Mouse (Mus musculus): ENCODE measurements around the gene Cdip1.

Cdip1 gene

DNA sequence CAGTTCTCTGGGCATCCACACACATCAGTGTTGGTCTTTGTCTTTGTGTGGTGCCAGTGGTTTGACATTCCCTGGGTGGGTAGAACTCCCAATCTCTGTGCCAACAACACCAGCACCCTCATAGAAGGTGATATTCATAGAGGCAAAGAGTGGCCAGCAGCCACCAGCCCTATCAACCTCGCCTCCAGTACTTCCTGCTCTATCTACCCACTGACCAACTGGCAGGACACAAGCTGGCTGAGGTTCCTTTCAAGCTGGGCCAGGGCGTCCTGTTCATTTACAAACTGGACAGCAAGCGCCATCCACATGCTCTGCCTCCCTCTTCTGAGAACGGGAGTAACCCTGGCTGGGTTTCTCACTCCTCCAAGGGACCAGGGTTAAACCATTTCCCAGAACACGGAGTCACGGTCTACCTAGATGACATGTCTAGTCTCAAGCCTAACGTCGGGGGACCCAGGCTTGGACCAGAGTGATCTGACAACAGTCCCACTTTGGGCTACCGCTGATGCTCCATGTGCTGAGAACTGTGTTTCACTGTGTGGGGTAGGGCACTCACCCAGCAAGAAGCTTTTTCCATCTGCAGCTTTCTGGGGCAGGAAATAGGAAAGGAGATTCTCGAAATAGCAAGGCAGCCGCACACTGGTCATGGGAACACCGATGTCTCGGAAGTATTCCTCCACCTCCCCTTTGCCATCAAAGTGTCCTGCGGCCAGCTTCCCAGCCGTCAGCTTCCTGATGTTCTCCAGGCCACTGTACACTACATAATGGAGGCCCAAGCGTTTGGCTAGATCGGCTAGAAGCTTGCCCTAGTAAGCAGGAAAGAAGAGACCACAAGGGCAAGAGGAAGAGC, 76.0 kb downstream of the Cdip1 start:
- no peak for DNase-seq

DNA sequence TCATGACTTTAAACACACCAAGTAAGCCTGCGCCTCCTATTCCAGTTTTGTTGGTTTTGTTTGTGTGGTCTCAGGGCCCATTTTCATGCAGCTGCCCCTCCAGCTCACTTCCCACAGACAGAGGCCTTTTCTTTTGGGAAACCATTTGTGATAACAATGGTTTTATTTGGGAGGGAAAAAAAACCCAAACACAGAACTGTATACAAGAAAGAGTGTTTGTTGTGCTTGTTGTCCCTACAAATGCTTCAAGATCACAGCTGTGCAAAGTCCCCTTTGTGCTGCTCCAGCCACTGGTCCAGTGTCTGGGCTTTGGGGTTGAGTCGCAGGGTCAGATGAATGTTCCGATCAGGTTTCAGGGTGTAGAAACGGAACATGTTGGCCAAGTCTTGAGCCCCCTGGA, 78.9 kb downstream of the Cdip1 start:
- no peak for DNase-seq

- no peak for DNase-seq
Observed at GRCm38 (mm10) chr16:4705541-4705940, 84.6 kb downstream of the Cdip1 start.

GRCm38 (mm10) chr16:4702646-4703045, 87.4 kb downstream of the Cdip1 start:
- no peak for DNase-seq

GRCm38 (mm10) chr16:4701211-4701610, 88.9 kb downstream of the Cdip1 start:
- no peak for DNase-seq
